Mouse (Mus musculus) liver, adult (tissue): ENCODE measurements around the gene Pmpca.

Source experiments
- GATA4 ChIP-seq: IDR thresholded peaks from 2 replicates; pipeline ENCODE4 v1.6.1; 2014; ENCODE audit warnings: mild to moderate bottlenecking, low read length; ENCODE audit not compliant: insufficient replicate concordance

Gene Pmpca

DNA sequence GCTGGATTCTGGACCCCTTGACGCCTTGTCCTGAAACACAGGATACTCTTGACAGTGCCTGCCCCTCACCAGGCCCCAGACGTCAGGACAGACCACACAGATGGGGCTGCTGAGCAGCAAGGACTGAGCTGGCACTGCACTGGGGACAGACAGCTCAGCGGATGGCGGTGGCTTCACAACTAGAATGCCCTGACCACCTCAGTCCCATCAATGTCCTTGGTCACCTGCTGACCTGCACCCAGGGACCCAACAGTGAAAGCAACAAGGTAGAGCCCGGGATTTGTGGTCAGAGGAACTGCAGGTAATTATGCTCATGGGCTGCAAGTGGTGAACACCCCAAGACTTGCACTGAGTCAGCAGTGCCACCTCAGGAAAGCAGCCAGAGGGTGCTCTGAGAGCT, 26.1 kb upstream of the Pmpca start:
- TF ChIP-seq GATA4 = no peak

DNA sequence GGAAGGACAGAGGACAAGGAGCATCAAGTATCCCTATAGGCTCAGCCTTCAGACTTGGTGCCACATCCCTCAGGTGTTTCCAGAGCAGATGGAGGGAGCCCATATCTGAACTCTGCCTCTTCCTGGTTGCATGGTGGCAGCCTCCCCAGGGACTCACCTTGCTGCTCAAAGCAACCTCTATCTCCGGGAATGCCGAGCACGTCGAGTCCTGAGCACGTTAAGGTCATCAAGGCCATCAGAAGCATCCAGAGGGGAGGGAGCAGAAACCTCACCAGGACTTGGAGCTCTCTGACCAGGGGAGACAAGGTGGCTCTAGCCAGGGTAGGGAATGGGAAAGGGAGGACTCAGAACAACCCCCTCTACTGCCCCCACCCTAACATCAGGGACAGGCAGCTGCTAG, 25.7 kb upstream of the Pmpca start:
- TF ChIP-seq GATA4 = no peak

DNA sequence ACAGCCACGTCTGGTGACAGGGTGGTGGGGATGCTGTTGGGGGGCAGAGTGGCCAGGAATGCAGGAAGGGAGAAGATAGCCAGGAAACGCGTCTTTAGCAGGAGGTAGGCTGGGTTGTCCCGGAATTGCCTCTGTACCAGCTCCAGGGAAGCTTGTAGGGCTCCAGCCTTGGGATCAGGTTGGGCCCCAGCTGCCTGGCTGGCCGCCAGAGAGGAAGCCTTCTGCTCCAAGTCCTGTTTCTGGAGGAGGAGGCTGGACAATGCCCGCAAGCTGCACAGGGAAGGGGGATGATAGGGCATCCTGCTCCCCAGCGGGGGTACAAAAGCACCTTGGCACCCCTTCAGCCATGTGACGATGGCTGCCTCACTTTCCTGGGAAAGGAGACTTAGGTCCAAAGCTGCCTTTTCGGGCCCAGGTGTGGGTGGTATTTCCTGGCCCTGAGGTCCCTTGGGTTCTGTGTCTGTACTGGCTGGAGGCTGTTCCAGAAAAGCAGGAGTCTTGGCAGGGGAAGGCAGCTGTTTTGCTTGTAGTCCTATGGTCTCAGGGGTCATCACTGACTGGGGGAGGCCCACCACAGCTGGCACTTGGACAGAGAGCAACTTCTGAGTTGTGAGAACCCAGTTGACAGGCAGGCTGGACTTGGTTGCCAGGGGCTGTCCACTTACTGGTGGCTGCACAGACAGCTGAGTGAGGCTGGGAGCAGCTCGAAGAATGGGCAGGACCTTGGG, 24.2 kb upstream of the Pmpca start:
- no peak for TF ChIP-seq GATA4

DNA sequence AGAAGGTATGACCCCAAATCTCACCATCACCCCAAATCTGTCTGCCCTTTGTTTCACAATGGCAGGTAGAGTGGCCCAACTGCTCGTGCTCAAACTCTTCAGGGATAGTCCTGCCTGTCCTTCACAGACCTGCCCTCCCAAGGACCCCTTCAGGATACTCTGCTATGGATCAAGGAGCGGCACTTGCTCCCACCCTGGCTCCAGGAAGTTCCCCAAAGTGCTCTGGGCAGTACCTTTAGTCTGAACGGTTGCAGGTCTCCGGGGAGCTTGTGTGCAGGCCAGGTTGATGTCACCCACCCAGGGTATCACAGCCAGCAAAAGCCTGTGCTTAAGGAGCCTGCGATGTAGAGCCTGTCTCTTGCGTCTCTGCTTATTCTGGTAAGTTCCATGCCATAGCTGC, 21.2 kb upstream of the Pmpca start:
- TF ChIP-seq GATA4 = no peak

DNA sequence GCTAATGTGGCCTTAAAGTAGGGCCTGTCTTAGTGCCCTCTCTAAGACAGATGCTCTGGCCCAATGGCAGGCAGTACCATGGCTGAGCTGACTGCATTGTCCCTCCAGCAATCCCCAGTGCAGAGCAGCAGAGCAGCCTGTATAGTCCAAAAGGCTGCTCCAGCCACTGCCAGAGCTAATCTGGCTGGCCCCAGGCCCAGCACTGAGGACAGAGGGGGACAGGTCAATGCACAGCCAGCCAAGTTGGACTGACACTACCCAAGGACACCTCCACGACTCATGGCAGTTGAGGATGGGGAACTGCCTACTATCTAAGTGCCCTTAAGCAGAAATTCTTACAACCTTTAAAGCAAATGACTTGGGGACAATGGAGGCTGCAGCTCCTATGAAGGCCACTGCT, 20.6 kb upstream of the Pmpca start:
- no peak for TF ChIP-seq GATA4

DNA sequence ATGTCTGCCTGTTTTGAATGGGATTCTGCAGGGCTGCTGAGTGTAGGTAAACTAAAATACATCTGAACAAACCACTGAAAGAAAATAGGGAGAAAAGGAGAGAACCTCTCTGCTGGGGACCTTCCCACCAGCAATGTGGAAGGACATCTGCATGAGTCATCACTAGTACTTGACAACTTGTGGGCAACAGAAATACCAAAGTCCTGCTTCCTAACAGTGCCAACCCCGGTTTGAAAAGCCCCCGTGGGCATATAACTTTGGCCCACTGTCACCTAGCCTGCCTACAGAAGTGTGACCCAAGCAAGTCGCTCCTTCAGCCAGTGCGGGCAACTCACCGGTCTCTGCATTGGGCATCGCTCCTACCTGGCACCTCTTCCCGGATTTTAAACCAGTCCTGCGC, 16.7 kb upstream of the Pmpca start:
- TF ChIP-seq GATA4 = no peak

DNA sequence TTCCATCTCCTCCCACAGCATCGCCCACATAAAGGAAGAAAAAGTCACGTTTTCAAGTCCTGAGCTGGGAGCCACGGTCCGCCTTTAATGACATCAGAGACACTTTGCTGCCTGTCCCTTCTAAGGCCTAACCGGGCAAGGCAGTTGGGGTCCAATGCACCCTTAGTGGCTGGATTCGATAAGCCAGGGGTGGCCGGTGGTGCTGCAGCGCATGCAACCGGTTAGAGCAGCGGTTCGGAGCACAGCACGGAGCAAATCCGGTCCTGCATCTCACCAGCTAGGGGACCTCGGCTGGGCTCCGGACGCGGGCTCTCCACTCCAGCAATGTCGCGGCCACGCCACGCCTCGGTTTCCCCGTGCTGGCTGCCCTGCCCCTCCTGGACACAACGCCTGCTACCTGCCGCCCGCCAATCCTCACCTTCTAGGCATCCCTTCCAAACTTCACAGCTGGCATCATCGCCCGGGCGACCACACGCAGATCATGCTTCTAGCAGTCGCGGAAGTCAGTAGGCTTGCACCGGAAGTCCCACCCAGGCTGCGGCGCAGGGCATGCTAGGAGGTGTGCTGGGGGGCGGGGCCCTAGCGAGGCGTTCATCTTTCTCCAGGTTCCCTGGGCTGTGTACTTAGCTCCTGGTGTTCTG, 8.9 kb upstream of the Pmpca start, which contains the start of gene Snapc4:
Snapc4 (minus strand) TSS at position 523 of the 641 bp plus-strand sequence.
- no peak for TF ChIP-seq GATA4

DNA sequence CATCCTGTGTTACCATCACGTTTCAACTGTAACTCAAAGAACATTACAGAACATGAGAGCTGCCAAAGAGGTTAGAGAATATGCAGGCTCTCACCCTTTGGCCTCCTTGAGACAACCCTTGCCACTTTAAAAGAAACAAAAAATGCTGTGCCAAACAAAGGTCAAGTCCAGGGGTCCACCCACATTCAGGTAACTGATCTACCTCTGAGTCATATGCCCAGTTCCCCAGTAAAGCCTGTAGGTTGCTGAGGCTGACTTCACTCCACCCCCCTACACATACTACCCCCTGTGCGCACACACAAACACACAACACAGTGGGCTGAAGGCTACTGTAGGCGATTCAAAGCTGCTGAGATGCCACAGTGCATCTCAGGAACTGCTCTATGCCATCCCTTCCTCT, 1.4 kb upstream of the Pmpca start:
- no peak for TF ChIP-seq GATA4

DNA sequence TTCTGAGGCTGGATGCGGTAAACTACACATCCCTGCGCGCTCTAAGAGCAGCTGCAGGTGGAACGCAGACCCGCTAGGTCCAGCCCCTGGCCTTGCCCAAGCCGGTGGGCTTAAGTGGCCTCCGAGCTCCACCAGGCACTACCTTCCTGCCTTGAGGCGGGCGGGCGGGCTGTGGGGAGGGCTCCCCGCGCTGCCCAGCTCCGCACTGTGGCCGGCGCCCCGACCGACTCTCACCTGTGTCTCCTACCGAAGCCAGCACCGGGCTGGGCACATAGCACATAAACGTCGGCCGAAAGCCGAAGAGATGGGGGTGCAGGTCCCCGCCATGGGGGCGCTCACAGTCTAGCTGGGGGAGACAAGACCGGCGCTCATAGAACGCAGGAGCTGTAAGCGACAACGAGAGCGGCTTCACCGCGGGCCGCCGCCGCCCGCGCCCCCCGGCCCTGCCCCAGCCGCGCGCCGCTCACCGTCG, 421 bp upstream of the Pmpca start:
- TF ChIP-seq GATA4 = no peak

DNA sequence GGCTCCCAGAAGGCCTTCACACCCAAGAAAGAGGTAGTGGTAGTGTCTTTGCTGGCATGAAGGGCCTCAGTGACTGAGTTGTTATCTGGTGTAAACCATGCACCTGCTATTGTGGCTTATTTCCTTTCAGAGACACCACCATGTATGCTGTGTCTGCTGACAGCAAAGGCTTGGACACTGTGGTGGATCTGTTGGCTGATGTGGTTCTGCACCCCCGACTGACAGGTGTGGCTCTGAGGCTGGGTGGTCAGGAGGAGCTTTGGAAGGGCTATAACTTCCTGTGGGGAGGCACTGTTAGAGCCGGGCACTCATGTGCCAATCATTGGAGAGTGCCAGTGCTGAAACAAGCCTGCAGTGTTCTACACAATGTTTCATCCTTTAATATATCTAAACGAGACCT, 1.8 kb downstream of the Pmpca start:
- no peak for TF ChIP-seq GATA4

DNA sequence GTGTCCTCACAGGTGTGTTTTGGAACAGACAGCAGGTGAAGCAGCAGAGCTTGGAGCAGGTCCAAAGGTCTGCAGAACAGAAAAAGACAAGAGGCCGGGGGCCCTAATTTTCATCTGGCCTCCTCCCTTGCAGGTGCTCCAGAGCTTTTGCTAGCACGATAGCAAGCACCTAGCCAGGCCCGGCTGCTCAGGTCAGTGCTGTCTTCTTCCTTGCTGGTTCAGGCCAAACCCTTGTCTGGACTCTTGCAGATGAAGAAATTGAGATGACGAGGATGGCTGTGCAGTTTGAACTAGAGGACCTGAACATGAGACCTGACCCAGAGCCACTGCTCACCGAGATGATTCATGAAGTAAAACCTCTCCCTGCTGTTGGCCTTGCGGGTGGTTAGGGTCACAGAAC, 2.5 kb downstream of the Pmpca start:
- no peak for TF ChIP-seq GATA4

DNA sequence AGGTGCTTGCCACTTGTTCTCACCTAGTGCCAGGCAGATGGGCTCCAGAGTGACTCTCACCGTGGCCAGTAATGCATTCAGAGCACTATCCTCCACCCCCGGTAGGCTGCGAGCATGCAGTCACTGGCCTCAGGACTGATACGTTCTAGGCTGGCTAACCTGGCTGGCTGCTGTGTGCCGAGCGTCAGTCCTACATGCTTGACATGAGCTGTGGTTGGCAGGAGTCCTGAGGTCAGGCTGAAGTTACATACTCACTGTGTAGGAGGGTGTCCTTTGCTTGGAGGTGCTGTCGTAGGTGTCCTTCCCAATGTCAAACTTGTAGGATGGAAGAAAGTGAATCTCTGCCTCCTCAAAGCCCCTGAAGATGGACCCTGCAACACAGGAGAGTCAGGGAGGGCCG, 9.8 kb downstream of the Pmpca start:
- no peak for TF ChIP-seq GATA4

DNA sequence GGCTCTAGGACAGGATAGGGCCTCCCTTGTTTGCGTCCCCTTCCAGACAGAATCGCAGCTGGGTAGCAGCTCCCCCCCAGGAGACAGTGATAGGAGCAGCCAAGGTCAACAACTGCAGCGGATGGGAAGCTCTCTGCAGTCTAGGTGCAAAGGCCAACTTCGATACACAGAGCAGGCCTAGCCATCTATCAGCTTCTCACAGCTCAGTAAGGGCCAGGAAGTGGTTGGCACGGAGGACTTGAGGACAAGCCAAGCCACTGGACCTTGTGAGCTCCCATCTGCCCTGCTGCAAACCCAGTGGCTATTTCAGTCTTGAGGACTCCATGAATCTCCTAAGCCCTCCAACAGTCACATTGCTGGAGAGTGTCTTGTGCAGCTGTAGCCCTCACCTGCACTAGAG, 10.5 kb downstream of the Pmpca start:
- TF ChIP-seq GATA4 = no peak

DNA sequence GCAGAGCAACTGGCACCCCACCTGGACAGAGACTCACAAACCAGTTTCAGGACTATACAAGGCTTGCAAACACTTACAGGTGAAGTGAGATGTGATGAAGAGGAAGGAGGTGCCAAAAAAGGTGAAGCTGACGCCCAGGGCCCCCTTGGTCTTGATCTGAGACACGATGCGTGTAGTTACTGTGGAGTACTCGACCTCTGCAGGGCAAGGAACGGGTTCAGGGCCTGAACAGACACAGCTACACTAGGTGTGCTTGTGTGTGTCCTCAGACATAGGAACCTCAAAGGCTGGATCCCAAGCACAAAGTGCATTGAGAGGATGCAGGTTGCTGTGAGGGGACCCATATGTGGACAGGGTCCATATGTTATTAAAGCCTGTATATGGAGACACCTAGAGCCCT, 11.2 kb downstream of the Pmpca start:
- TF ChIP-seq GATA4 = no peak

DNA sequence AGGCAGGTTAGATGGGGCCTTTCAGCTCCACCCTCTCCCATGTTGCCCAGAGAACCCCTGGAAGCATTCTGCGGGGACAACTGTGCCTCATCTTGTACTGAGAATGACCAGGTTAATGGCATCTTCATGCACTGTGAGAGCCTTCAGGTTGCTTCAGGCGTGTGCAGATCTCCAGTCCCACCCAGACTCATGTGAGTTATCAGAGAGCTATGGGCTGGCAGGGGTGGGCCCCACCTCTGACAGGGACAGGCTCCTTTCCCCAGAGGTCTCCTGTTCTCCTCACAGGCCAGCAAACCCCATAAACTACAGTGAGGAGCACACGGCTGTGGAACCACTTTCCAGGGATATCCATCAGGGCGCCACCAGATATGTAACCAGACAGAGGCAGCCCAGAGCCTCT, 11.9 kb downstream of the Pmpca start:
- TF ChIP-seq GATA4 = no peak

DNA sequence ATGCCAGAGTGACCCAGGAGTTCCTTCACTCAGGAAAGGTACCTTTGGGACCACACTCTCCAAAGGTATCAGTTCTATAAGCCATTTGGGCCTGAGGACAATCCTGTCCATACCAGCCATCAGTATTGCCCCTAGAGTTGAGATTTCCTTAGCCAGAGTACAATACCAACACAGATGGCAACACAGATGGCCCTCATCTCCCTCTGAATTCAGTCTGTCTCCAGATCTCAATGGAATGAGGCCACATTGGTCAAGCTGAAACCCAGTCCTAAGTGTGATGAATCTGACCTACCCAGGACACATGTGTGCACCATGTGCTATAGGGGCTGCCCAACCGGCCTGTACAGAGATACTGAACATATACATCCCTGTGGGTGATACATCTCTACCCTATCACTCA, 13.1 kb downstream of the Pmpca start:
- TF ChIP-seq GATA4 = no peak

DNA sequence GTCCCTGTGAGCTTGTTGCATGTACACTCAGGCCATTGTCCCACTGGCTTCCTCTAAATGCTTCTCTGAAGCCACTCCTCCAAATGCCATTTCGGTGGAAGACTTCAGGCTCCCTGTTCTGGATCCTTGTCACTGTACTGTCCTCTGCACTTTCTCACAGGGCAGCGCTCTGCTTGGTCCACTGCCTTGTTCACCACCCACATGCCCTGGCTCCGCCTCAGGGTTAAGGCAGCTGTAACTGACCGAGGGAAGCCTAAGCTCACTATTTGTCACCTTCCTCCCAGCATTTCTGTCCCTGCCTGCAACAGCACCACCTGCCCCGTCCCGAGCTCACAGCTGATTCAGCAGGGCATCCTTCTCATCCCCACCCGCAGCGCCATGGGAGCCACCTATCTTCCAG, 14.2 kb downstream of the Pmpca start:
- no peak for TF ChIP-seq GATA4
